Mouse (Mus musculus) small intestine, adult 2 months (tissue): Measurements from ENCODE around the gene Golga4. TPM values are rescaled to one million over a fixed set of nuclear protein-coding genes. Genes with fewer than 3 reads are reported as not detected.
A peak's percentile ranks its signal among the peaks of the same experiment; 100 is the strongest.

Experiments
- H3K27ac ChIP-seq: fragments of 200-500 bp; 2 replicates; pipeline ENCODE4 v1.5.1; 2012; ENCODE audit warnings: low read depth, low read length, control low read depth, inconsistent platforms; ENCODE audit not compliant: insufficient read depth
- H3K27me3 ChIP-seq: fragments of 200-500 bp; 2 replicates; pipeline ENCODE4 v1.6.1; 2012; ENCODE audit warnings: mild to moderate bottlenecking, moderate library complexity, low read length, inconsistent platforms; ENCODE audit not compliant: control insufficient read depth, insufficient read depth
- H3K36me3 ChIP-seq: fragments of 200-500 bp; 2 replicates; pipeline ENCODE4 v1.6.1; 2012; ENCODE audit warnings: mild to moderate bottlenecking, low read length, control low read depth, inconsistent platforms; ENCODE audit not compliant: control insufficient read depth, insufficient read depth
- H3K4me1 ChIP-seq: fragments of 200-500 bp; 2 replicates; pipeline ENCODE4 v1.6.1; 2012; ENCODE audit warnings: low read length, inconsistent platforms, mixed read lengths; ENCODE audit not compliant: control insufficient read depth, insufficient read depth, insufficient read length
- H3K4me3 ChIP-seq: fragments of 200-500 bp; 2 replicates; pipeline ENCODE4 v1.5.1; 2012; ENCODE audit warnings: low read depth, mild to moderate bottlenecking, control low read depth, inconsistent platforms, low read length, moderate library complexity
- CTCF ChIP-seq: fragments of 200-500 bp; IDR thresholded peaks from 2 replicates; pipeline ENCODE4 v1.5.1; 2012; ENCODE audit warnings: low read depth, mild to moderate bottlenecking, control low read depth, inconsistent platforms, low read length, moderate library complexity, mixed read lengths; ENCODE audit not compliant: insufficient replicate concordance, insufficient read length; ENCODE audit errors: extremely low read depth
- POLR2A ChIP-seq: fragments of 200-500 bp; IDR thresholded peaks from 2 replicates; pipeline ENCODE4 v1.6.1; 2012; ENCODE audit warnings: low read depth, mild to moderate bottlenecking, control low read depth, inconsistent platforms, low read length, moderate library complexity
- WGBS: fragments of 180-500 bp; shearing (Covaris S2); methylation state at CpG from one replicate; pipeline ENCODE4 v1.1.7; 2018; 5-methylcytosine and 5-hydroxymethylcytosine counted together
- polyA plus RNA-seq: library from polyadenylated mRNA; depleted of rRNA; stranded (reverse); fragments of >200 nt; gene quantifications from 2 replicates; pipeline ENCODE4 v1.2.3, GENCODE M21; 2012; rRNA removed

The Golga4 gene
- polyA plus RNA-seq, result 9.8 and 17.8 TPM in 2 replicates

DNA sequence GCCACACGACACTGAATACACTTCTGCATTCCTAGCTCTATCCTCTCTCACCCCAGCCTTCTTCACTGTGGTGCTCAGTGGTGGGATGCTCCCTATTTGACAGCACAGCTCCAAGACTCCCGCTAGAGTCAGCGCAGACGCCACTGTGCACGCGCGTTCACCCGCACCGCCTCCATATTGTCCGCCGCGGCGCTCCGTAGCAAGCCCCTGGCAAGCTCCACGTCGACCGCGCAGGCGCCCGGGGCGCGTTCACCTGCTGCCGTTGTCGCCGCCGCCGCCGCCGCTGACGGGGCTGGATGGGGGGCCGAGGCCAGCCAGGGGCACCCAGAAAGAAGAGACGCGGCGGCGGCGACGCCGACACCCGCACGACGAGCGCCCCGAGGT is at the start of gene Golga4:
TSS of gene Golga4 (plus strand) at position 248 of the 384 bp plus-strand sequence.
- H3K4me1 ChIP-seq, result peaks cover 16% of the 10 kb centered on the region; the same call in 1 of the 2 replicates
- peak within 1 kb of the TSS; percentile 89 for H3K4me3 ChIP-seq
- under 1% methylated on average over 42 of the region's 43 CpGs for WGBS
- no peaks in the 10 kb centered on the region for H3K27me3 ChIP-seq
- TF ChIP-seq CTCF (no peak), POLR2A (peak; percentile 36; the same call in 1 of the 2 replicates)
- peak within 1 kb of the TSS; percentile 57 for H3K27ac ChIP-seq
- peaks cover 5% of the 10 kb centered on the region; the same call in 1 of the 2 replicates for H3K36me3 ChIP-seq

GRCm38 (mm10) chr9:118456405-118456804 is 49.7 kb upstream of the Golga4 start:
- Histone ChIP-seq H3K27me3 (no peaks in the 10 kb centered on the region), H3K4me3 (no peak overlapping the region), H3K36me3 (no peaks in the 10 kb centered on the region), H3K4me1 (no peaks in the 10 kb centered on the region), H3K27ac (no peak overlapping the region)
- TF ChIP-seq CTCF (no peak), POLR2A (no peak)
- 29% methylated on average over 6 of the region's 6 CpGs for WGBS

- H3K36me3 ChIP-seq, result no peaks in the 10 kb centered on the region
- TF ChIP-seq CTCF (no peak), POLR2A (no peak)
- H3K4me1 ChIP-seq, result no peaks in the 10 kb centered on the region
- no peak overlapping the region for H3K4me3 ChIP-seq
- H3K27ac ChIP-seq, result no peak overlapping the region
- 23% methylated on average over 5 of the region's 5 CpGs for WGBS
- H3K27me3 ChIP-seq, result no peaks in the 10 kb centered on the region
Observed at GRCm38 (mm10) chr9:118458039-118458438, 48.0 kb upstream of the Golga4 start.

DNA sequence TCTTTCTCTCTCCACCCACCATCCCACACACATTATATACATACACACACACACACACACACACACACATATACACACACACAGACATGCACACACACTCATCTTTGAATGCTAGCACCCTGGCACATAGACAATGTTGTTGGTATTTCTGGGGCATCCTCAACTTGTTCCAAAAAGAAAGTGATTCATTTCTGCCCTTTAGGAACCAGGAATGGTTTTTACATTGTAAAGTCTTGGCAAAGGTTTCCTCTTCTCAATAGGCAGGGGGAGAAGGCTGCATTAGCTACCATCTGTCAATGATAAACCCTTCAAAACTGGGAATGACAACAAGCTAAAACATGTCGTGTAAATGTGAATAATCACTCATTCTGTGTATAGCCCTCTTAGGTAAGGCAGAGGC is 42.0 kb upstream of the Golga4 start:
- TF ChIP-seq CTCF, result no peak
- TF ChIP-seq POLR2A, result no peak
- 49% methylated on average over 1 of the region's 1 CpGs for WGBS
- H3K27me3 ChIP-seq, result peaks cover 8% of the 10 kb centered on the region

GRCm38 (mm10) chr9:118468301-118468700 is 37.8 kb upstream of the Golga4 start:
- TF ChIP-seq CTCF, result no peak
- no peak for TF ChIP-seq POLR2A
- no peak overlapping the region for H3K4me3 ChIP-seq
- peaks cover 23% of the 10 kb centered on the region for H3K27me3 ChIP-seq
- H3K27ac ChIP-seq, result no peak overlapping the region
- 11% methylated on average over 14 of the region's 14 CpGs for WGBS
- H3K36me3 ChIP-seq, result no peaks in the 10 kb centered on the region
- no peaks in the 10 kb centered on the region for H3K4me1 ChIP-seq

More for the DNA sequence above, 42.0 kb upstream of the Golga4 start:
- no peak overlapping the region for H3K4me3 ChIP-seq
- no peaks in the 10 kb centered on the region for H3K36me3 ChIP-seq
- no peaks in the 10 kb centered on the region for H3K4me1 ChIP-seq
- no peak overlapping the region for H3K27ac ChIP-seq

GRCm38 (mm10) chr9:118469272-118469671 is 36.8 kb upstream of the Golga4 start:
- 19% methylated on average over 16 of the region's 16 CpGs for WGBS
- TF ChIP-seq POLR2A, result no peak
- TF ChIP-seq CTCF, result no peak
- peaks cover 23% of the 10 kb centered on the region for H3K27me3 ChIP-seq
- H3K27ac ChIP-seq, result no peak overlapping the region
- H3K4me3 ChIP-seq, result no peak overlapping the region
- no peaks in the 10 kb centered on the region for H3K4me1 ChIP-seq
- no peaks in the 10 kb centered on the region for H3K36me3 ChIP-seq

GRCm38 (mm10) chr9:118471296-118471695 is 34.8 kb upstream of the Golga4 start:
- no peak overlapping the region for H3K4me3 ChIP-seq
- peaks cover 32% of the 10 kb centered on the region for H3K27me3 ChIP-seq
- H3K36me3 ChIP-seq, result no peaks in the 10 kb centered on the region
- no peaks in the 10 kb centered on the region for H3K4me1 ChIP-seq
- WGBS, result 23% methylated on average over 3 of the region's 3 CpGs
- TF ChIP-seq CTCF (no peak), POLR2A (no peak)
- no peak overlapping the region for H3K27ac ChIP-seq
